Mouse (Mus musculus) liver, embryonic 15.5 days (tissue): ENCODE results near the gene Ppp4r1. TPM values are rescaled to one million over a fixed set of nuclear protein-coding genes. Genes with fewer than 3 reads are reported as not detected.

Experiments
- ATAC-seq: fragments of 200-750 bp; cut with Nextera tagmentation; 2 replicates; pipeline ENCODE4 v1.8.0; 2017; ENCODE audit warnings: moderate number of reproducible peaks, mild to moderate bottlenecking, moderate library complexity; ENCODE audit not compliant: insufficient read depth
- H3K27ac ChIP-seq: fragments of 300-500 bp; sonication (generic); replicated peaks from 2 replicates; pipeline ENCODE4 v1.5.1; 2015; ENCODE audit warnings: mild to moderate bottlenecking, inconsistent platforms
- H3K27me3 ChIP-seq: fragments of 300-500 bp; sonication (generic); 2 replicates; pipeline ENCODE4 v1.6.1; 2015; ENCODE audit warnings: mild to moderate bottlenecking, inconsistent platforms
- H3K36me3 ChIP-seq: fragments of 300-500 bp; sonication (generic); replicated peaks from 2 replicates; pipeline ENCODE4 v1.6.1; 2015; ENCODE audit warnings: moderate library complexity, mild to moderate bottlenecking, inconsistent platforms
- H3K4me1 ChIP-seq: fragments of 300-500 bp; sonication (generic); replicated peaks from 2 replicates; pipeline ENCODE4 v1.6.1; 2015; ENCODE audit warnings: inconsistent platforms
- H3K4me2 ChIP-seq: fragments of 300-500 bp; sonication (generic); 2 replicates; pipeline ENCODE4 v1.6.1; 2015; ENCODE audit warnings: moderate library complexity, mild to moderate bottlenecking, inconsistent platforms
- H3K4me3 ChIP-seq: fragments of 300-500 bp; sonication (generic); replicated peaks from 2 replicates; pipeline ENCODE4 v1.5.1; 2015; ENCODE audit warnings: mild to moderate bottlenecking, inconsistent platforms
- H3K9ac ChIP-seq: fragments of 300-500 bp; sonication (generic); 2 replicates; pipeline ENCODE4 v1.6.1; 2015; ENCODE audit warnings: moderate library complexity, mild to moderate bottlenecking, inconsistent platforms
- H3K9me3 ChIP-seq: fragments of 300-500 bp; sonication (generic); replicated peaks from 2 replicates; pipeline ENCODE4 v1.6.1; 2016; ENCODE audit warnings: inconsistent platforms
- WGBS: fragments of 180-500 bp; shearing (Covaris S2); methylation state at CpG from one replicate; pipeline ENCODE4 v1.1.7; 2015; ENCODE audit warnings: mixed read lengths; ENCODE audit not compliant: insufficient replicate concordance; 5-methylcytosine and 5-hydroxymethylcytosine counted together
- polyA plus RNA-seq: library from polyadenylated mRNA; unstranded; fragments of >200 nt; fragmentation: Nextera tagmentation; extraction: Ambion mirVana; gene quantifications from 2 replicates; pipeline ENCODE4 v1.2.1, GENCODE M21; 2015

The Ppp4r1 gene
- polyA plus RNA-seq, 1 experiment from 2014 or later = 10.7 TPM

DNA sequence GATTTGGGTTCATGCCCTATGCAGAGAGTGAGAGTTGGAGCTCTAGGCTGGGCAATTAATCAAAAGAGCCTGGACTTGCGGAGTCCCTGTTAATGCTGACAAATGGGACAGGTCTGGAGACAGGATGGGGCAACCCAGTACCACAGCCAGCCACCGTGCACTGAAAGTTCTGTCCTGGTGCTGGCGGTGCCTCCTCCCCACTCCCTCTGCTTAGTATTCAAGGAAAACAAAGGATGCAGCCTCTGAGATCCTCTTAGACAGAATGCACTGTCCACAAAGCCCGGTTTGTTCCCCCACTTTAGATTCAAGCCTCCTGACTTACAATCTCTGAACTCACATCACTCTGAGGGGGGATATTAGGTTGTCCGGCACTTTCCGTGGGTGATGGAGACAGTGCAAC lies 36.1 kb upstream of the Ppp4r1 start:
- Histone ChIP-seq H3K36me3 (no peaks in the 10 kb centered on the region), H3K27me3 (no peaks in the 10 kb centered on the region), H3K4me1 (no peaks in the 10 kb centered on the region), H3K9ac (no peak overlapping the region), H3K4me3 (no peak overlapping the region), H3K4me2 (no peak overlapping the region), H3K9me3 (0 out of 2 replicates have a peak, but pooled peaks cover 3% of the 10 kb centered on the region), H3K27ac (no peak overlapping the region)
- no peak for ATAC-seq
- WGBS = 79% methylated on average over 6 of the region's 6 CpGs

DNA sequence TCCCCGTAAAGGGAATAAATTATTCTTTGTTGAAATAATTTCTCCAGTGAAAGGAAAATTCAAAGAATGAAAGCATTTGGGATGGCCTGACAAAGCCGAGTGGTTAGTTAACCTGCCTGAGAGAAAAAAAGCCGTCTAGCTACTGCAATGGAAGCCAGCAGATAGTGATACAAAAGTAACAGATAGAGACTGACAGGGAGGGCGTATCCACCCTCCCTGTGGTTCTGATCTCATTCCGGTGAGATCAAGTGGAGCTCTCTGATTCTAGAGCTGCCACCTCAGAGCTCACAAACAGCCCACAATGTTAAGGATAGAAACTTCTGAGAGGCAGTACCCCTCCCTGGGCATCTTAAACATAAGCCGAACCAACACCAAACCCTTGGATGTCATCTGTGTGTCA lies 33.4 kb upstream of the Ppp4r1 start:
- Histone ChIP-seq H3K27ac (no peak overlapping the region), H3K27me3 (no peaks in the 10 kb centered on the region), H3K4me2 (no peak overlapping the region), H3K9ac (no peak overlapping the region), H3K4me3 (no peak overlapping the region), H3K36me3 (no peaks in the 10 kb centered on the region), H3K9me3 (0 out of 2 replicates have a peak, but pooled peaks cover 3% of the 10 kb centered on the region), H3K4me1 (no peaks in the 10 kb centered on the region)
- no peak for ATAC-seq
- 58% methylated on average over 6 of the region's 6 CpGs for WGBS

DNA sequence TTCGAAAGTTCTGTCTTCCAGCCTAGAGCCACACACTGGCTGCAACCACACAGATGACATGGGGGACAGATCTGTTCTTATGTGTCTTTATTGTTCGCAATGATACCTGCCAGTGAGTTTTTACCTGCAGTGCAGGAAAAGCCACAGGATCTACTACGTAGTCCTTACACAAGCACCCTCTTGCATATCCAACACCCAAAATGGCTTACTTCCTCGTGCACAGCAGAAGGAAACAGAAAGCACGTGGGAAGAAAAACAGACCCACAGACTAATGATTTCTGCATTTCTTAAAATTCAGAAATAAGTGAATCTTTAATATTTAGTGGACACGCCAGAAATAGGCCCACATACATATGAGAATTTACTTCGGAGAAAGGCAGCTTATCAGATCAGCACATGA lies 32.6 kb upstream of the Ppp4r1 start:
- Histone ChIP-seq H3K4me2 (no peak overlapping the region), H3K9me3 (0 out of 2 replicates have a peak, but pooled peaks cover 3% of the 10 kb centered on the region), H3K27me3 (no peaks in the 10 kb centered on the region), H3K27ac (no peak overlapping the region), H3K36me3 (no peaks in the 10 kb centered on the region), H3K4me1 (no peaks in the 10 kb centered on the region), H3K4me3 (no peak overlapping the region), H3K9ac (no peak overlapping the region)
- ATAC-seq = no peak
- WGBS = 68% methylated on average over 7 of the region's 7 CpGs

DNA sequence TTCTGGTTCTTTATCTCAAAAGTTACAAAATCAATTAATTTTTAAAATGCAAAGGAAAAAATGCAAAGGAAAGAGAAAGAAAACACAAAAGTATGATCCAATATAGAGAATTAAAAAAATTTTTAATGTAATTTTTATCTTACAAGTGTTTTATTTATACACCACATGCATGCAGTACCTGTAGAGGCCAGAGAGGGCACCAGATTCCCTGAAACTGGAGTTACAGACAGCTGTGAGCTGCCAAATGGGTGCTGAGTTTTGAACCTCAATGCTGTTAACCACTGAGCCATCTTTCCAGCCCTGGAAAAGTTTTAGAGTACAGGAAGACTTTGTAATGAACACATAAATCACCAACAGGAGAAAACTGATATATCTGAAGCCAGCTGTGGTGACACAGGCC lies 32.1 kb upstream of the Ppp4r1 start:
- H3K4me1 ChIP-seq = no peaks in the 10 kb centered on the region
- ATAC-seq = no peak
- no peaks in the 10 kb centered on the region for H3K36me3 ChIP-seq
- no peaks in the 10 kb centered on the region for H3K27me3 ChIP-seq
- no peak overlapping the region for H3K4me2 ChIP-seq
- 0 out of 2 replicates have a peak, but pooled peaks cover 3% of the 10 kb centered on the region for H3K9me3 ChIP-seq
- no peak overlapping the region for H3K27ac ChIP-seq
- H3K4me3 ChIP-seq = no peak overlapping the region
- no peak overlapping the region for H3K9ac ChIP-seq

DNA sequence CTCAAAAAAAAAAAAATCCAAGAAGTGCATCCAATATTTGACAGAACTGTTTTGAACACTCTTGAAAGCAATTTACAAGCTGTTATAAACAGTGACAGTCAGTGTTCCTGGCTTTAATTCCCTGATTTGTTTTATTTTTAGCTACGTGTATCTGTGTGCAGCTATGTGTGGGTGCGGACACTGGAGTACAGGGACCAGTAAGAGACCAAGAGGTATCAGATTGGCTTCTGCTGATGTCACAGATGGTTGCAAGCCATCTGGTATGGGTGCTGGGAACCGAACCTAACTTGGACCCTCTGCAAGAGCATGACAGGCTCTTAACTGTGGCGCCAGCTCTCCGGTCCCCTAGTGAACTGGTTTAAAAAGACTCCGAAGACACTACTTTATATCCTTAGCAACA lies 29.2 kb upstream of the Ppp4r1 start:
- no peak overlapping the region for H3K4me3 ChIP-seq
- 81% methylated on average over 6 of the region's 6 CpGs for whole genome bisulfite sequencing
- no peak overlapping the region for H3K4me2 ChIP-seq
- H3K36me3 ChIP-seq = no peaks in the 10 kb centered on the region
- H3K9ac ChIP-seq = no peak overlapping the region
- H3K27me3 ChIP-seq = no peaks in the 10 kb centered on the region
- no peak for ATAC-seq
- no peaks in the 10 kb centered on the region for H3K4me1 ChIP-seq
- H3K27ac ChIP-seq = no peak overlapping the region
- 0 out of 2 replicates have a peak, but pooled peaks cover 3% of the 10 kb centered on the region for H3K9me3 ChIP-seq

DNA sequence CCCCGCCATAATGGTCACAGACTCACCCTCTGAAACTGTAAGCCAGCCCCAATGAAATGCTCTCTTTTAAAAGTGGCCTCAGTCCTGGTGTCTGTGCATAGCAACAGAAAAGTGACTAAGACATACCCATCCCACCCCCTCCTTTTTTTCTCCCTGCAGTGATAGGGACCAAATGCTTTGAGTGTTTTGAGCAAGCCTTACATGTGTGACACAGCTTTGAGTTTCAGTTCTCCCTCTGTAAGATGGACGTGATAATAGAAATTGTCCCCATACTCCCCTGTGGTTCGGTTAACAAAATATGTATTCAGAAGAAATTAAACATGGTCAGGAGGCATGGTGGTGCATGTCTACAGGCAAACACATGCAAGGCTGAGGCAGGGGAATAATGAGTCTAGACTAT lies 26.5 kb upstream of the Ppp4r1 start:
- Histone ChIP-seq H3K4me3 (no peak overlapping the region), H3K4me1 (no peaks in the 10 kb centered on the region), H3K9ac (no peak overlapping the region), H3K4me2 (no peak overlapping the region), H3K9me3 (no peaks in the 10 kb centered on the region), H3K36me3 (no peaks in the 10 kb centered on the region), H3K27me3 (no peaks in the 10 kb centered on the region), H3K27ac (no peak overlapping the region)
- no peak for ATAC-seq
- 81% methylated on average over 3 of the region's 3 CpGs for WGBS

DNA sequence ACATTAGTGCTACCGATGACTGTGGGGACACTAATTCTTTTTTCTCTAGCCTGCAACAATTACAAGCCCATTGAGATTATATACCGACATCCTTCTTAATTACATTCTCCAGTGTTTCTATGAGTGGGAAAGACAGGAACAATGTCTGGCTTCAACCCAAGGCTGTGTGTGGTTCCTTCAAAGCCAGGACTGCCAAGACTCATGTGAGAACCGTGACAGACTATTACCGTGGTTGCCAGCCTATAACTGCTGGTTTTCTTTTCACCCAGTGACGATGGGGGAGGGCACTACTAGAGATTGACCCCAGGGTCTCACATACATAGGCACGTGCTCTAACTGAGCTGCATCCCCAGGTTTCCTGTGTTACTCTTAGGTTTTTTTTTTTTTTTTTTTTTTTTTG lies 25.2 kb upstream of the Ppp4r1 start:
- Histone ChIP-seq H3K36me3 (no peaks in the 10 kb centered on the region), H3K4me1 (no peaks in the 10 kb centered on the region), H3K27ac (no peak overlapping the region), H3K9me3 (no peaks in the 10 kb centered on the region), H3K9ac (no peak overlapping the region), H3K27me3 (no peaks in the 10 kb centered on the region), H3K4me3 (no peak overlapping the region), H3K4me2 (no peak overlapping the region)
- 80% methylated on average over 6 of the region's 6 CpGs for WGBS
- ATAC-seq = no peak

DNA sequence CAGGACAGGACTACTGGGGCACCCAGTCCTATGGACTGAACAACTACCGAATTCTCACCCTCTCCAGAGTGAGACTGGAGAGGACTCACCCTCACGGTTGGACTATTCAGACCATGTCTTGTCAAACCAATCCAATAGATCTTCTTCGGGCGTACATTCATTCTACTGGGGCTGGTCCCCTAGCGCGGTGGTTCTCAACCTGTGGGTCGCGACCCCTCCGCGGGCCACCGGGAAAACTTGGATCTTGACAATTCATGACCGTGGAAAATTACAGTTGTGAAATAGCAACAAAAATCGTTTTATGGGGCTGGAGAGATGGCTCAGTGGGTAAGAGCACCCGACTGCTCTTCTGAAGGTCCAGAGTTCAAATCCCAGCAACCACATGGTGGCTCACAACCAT lies 19.2 kb upstream of the Ppp4r1 start:
- ATAC-seq = no peak
- Histone ChIP-seq H3K36me3 (no peaks in the 10 kb centered on the region), H3K9me3 (no peaks in the 10 kb centered on the region), H3K27ac (no peak overlapping the region), H3K9ac (no peak overlapping the region), H3K4me3 (no peak overlapping the region), H3K4me2 (no peak overlapping the region), H3K4me1 (peaks cover 7% of the 10 kb centered on the region), H3K27me3 (no peaks in the 10 kb centered on the region)
- 85% methylated on average over 14 of the region's 14 CpGs for WGBS

DNA sequence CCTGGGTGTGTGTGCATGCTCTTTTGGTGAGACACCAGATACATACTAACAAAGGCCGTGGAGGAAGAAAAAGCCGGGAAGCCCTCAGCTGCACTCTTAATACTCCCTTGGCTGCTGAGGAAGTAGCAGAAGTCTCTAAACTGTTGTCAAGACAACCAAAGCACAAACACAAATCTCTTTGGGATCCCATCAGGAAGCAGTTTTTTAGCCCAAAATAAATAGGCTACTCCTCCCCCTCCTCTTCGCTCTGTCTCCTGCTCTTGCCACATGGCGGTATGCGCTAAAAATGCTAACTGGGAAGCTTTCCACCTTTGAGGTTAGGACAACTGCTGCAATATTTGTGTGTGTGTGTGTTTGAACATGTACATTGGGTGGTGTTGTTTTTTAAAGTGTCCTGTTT lies 13.9 kb upstream of the Ppp4r1 start:
- Histone ChIP-seq H3K27ac (no peak overlapping the region), H3K9ac (no peak overlapping the region), H3K27me3 (peaks cover 44% of the 10 kb centered on the region), H3K4me2 (no peak overlapping the region), H3K4me1 (peaks cover 28% of the 10 kb centered on the region), H3K36me3 (no peaks in the 10 kb centered on the region), H3K9me3 (no peaks in the 10 kb centered on the region), H3K4me3 (no peak overlapping the region)
- 73% methylated on average over 5 of the region's 5 CpGs for WGBS
- ATAC-seq = no peak

DNA sequence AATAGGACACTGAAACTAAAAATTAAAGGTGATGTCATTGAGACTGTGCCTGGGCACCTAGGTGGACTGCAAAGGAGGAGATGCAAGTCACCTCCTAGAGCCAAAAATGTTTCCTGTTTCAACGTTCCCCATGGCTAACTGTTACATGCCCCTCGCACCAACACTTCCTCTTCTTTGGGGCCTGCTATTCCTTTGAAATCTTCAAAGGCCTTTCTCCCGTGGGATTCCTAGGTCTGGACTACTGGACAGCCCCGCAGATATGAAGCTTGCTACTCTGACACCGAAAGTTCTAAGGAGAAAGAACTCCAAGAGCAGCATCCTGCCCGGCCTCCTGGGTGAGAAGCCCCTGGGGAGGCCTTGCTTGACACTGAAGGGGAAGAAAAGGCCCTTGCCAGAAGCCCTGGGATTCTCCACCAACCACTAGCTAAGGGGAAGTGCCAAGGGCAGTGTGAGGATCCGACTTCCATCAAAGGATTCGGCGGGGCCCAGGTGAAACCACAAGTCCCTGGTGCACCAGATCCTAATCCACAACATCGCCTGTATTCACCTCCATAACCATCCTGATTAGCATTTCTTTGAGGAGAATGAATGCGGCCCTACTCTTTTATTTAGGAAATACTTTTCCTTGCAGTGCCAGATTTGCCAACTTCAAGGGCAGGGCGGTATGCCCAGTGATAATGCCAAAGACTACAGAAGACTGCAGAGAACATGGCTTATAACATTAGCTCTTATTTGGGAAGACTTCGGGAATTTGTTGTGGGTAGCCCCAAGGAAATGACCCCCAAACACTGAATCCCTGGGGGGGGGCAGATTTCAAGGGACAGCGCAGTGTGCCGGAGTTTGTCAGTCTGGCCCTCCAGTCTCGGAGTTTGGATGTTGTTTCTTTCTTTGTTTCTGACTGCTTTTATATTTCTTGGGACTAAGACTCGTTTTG lies 11.1 kb upstream of the Ppp4r1 start:
- Histone ChIP-seq H3K27me3 (peaks cover 60% of the 10 kb centered on the region), H3K27ac (no peak overlapping the region; the same call in 1 of the 2 replicates)

DNA sequence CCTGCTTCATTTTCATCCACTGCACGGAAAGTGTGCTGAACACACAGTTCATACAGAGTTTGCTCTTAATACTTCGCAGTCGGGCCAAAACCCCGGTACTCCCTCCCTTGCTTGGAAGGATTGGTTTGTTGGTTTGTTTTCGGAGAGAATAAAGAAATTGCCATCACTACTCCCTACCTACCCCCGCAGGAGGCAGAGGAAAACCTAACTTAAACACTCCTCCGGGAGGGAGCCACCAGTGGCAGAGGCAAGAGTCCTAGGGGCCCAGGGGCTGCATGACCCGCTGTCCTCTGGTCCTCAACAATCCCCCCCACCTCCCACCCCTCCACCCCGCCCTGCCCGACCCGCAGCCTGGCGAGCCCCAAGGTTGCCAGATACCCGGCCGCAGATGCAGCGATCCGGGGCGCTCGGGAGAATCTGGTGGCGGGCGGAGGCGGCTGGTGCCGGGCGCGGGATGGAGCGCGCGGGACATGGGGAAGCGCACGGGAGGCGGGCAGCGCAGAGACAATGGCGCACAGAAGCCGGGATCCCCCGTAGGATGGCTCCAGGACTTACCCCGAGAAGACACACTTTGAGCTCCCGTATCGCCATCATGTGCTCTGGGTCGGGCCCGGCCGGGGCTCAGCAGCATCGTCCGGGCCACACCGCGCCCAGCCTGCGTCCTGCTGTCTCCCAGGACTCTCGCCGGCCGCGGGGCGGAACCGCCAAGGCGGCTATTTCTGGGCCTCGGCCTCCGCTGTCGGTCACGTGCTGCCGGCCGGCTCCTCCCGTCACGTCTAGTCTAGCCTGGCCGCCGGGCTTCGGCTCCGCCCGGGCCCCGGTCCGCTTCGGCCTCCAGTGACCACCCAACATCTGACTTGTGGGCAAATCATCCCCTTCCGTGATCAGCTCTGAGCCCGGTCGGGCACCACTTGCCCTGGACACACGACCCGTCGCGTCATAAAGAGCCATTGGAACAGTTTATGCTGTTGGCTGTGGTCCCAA lies 10.1 kb upstream of the Ppp4r1 start, which contains the start of gene Rab31:
Gene Rab31 (minus strand): TSS at position 802 of the 984 bp plus-strand sequence.
- WGBS = under 1% methylated on average over 69 of the region's 75 CpGs
- Histone ChIP-seq H3K4me3 (peak within 1 kb of the TSS; percentile 57), H3K27me3 (peaks cover 60% of the 10 kb centered on the region), H3K27ac (no peak within 1 kb of the TSS), H3K9me3 (no peaks in the 10 kb centered on the region), H3K9ac (peak within 1 kb of the TSS; percentile 40; the same call in 1 of the 2 replicates), H3K4me2 (peak within 1 kb of the TSS; percentile 73), H3K36me3 (no peaks in the 10 kb centered on the region), H3K4me1 (peaks cover 35% of the 10 kb centered on the region)
- ATAC-seq = peak; percentile 46

More for the DNA sequence above, 11.1 kb upstream of the Ppp4r1 start:
- Histone ChIP-seq H3K9ac (no peak overlapping the region), H3K4me3 (peak overlapping the region; percentile 57), H3K36me3 (no peaks in the 10 kb centered on the region), H3K9me3 (no peaks in the 10 kb centered on the region), H3K4me1 (peaks cover 35% of the 10 kb centered on the region), H3K4me2 (peak overlapping the region; percentile 73)
- no peak for ATAC-seq
- whole genome bisulfite sequencing = 23% methylated on average over 17 of the region's 17 CpGs
